Mouse (Mus musculus): ENCODE results near the gene Fam71b. TPM values are rescaled to one million over a fixed set of nuclear protein-coding genes. Genes with fewer than 3 reads are reported as not detected.

Fam71b gene
- total RNA-seq, 1 experiment = not detected

DNA sequence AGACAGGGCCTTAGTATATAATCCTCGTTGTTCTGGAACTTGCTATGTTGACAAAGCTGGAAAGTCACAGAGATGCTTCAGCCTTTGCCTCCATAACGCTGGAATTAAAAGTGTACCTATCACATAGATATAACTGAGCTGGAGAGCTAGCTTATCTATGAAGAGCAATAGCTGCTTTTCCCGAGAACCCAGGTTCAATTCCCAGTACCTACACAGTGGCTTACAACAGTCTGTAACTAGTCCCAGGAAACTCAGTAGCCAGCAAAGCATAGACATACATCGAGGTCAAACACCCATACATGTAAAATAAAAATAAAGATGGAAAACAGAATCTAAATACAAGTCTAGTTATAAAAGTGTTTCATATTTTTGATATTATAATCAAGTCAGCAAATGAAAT lies 2.1 kb downstream of the Fam71b start:
- Histone ChIP-seq H3K36me3 (ENCODE audit: control insufficient read depth, insufficient read depth, low read length, poor library complexity, severe bottlenecking) (no peaks in the 10 kb centered on the region), H3K27ac (ENCODE audit: insufficient read depth, low read depth, low read length, poor library complexity, severe bottlenecking) (no peak overlapping the region), H3K4me3 (ENCODE audit: insufficient read depth in 1 of 2, low read depth in 1 of 2, low read length in 2 of 2, poor library complexity in 1 of 2, severe bottlenecking in 1 of 2) (no peak overlapping the region), H3K9me3 (ENCODE audit: control insufficient read depth, insufficient read depth, low read depth, low read length) (no peaks in the 10 kb centered on the region), H3K9ac (ENCODE audit: insufficient read depth, low read depth, low read length, poor library complexity, severe bottlenecking) (no peak overlapping the region), H3K4me1 (ENCODE audit: control insufficient read depth in 2 of 2, insufficient read depth in 2 of 2, low read length in 2 of 2, poor library complexity in 1 of 2) (peaks cover 0 to 3% of the 10 kb centered on the region in 2 experiments; a peak in 1 of 4 replicates)
- in situ Hi-C loops (cut with MboI; ENCODE audit: low sequenced_read_pairs in 2 of 2, unreplicated experiment in 2 of 2) = no loop called here
- no peak for DNase-seq (ENCODE audit: low read depth, low spot score)
- no peak for TF ChIP-seq CHD2 (IDR thresholded peaks at IDR 0.05; ENCODE audit: low read depth, low read length)
- no peak for TF ChIP-seq MAFK (IDR thresholded peaks at IDR 0.05; ENCODE audit: insufficient read depth, low read depth, low read length)
- no peak for TF ChIP-seq ZC3H11A (IDR thresholded peaks at IDR 0.05; ENCODE audit: borderline replicate concordance, low read depth, low read length)
- TF ChIP-seq HCFC1 (IDR thresholded peaks at IDR 0.05; ENCODE audit: borderline replicate concordance, insufficient read depth, low read length) = no peak
- no peak for TF ChIP-seq ZNF384 (IDR thresholded peaks at IDR 0.05; ENCODE audit: low read depth, low read length)

DNA sequence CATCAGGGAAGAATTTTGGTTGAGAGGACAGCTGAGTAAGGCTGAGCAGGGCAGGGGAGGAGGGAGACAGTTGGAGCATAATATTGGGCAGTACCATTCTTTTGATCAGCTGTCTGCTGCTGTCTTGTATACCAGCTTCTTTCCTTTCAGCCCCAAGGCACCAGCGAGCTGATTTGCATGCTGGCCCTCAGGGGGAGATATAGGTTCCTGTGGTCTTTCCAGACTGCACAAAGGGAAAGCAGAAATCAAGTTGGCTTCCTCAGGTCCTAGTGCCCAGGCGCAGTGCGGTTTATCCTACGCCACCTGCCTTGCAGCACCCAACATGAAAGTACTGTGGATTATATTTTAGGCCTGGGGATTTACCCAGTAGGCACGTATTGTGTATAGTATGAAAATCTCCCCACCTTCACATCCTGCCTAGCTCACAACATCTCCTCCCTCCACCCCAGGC lies 2.6 kb downstream of the Fam71b start:
- Histone ChIP-seq H3K4me3 (ENCODE audit: insufficient read depth in 1 of 2, low read depth in 1 of 2, low read length in 2 of 2, poor library complexity in 1 of 2, severe bottlenecking in 1 of 2) (no peak overlapping the region), H3K4me1 (ENCODE audit: control insufficient read depth in 2 of 2, insufficient read depth in 2 of 2, low read length in 2 of 2, poor library complexity in 1 of 2) (peaks cover 0 to 3% of the 10 kb centered on the region in 2 experiments; a peak in 1 of 4 replicates), H3K36me3 (ENCODE audit: control insufficient read depth, insufficient read depth, low read length, poor library complexity, severe bottlenecking) (no peaks in the 10 kb centered on the region), H3K27ac (ENCODE audit: insufficient read depth, low read depth, low read length, poor library complexity, severe bottlenecking) (no peak overlapping the region), H3K9ac (ENCODE audit: insufficient read depth, low read depth, low read length, poor library complexity, severe bottlenecking) (no peak overlapping the region), H3K9me3 (ENCODE audit: control insufficient read depth, insufficient read depth, low read depth, low read length) (no peaks in the 10 kb centered on the region)
- no peak for DNase-seq (ENCODE audit: low read depth, low spot score)
- in situ Hi-C loops (cut with MboI; ENCODE audit: low sequenced_read_pairs in 2 of 2, unreplicated experiment in 2 of 2) = no loop called here
- no peak for TF ChIP-seq CHD2 (IDR thresholded peaks at IDR 0.05; ENCODE audit: low read depth, low read length)
- no peak for TF ChIP-seq MAFK (IDR thresholded peaks at IDR 0.05; ENCODE audit: insufficient read depth, low read depth, low read length)
- no peak for TF ChIP-seq HCFC1 (IDR thresholded peaks at IDR 0.05; ENCODE audit: borderline replicate concordance, insufficient read depth, low read length)
- no peak for TF ChIP-seq ZC3H11A (IDR thresholded peaks at IDR 0.05; ENCODE audit: borderline replicate concordance, low read depth, low read length)
- TF ChIP-seq ZNF384 (IDR thresholded peaks at IDR 0.05; ENCODE audit: low read depth, low read length) = no peak

DNA sequence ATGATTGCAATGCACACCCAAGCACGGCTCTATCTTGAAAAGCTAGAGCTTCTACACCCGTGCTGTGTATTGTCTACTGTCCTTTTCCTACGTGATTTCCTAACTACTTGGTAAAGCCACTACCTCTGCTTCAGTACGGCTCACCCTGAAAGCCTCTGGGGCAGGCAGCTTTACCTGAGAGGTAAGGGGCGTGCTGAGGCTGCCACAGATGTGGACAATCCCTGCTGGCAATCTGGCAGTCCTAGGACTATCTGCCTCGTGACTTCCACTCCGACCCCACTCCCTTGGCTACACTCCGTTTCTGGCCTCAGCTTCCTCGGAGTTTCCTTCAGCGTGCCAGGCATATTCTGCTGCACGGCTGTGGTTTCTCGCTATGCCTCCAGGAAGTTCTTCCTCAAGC lies 5.2 kb downstream of the Fam71b start:
- no peak overlapping the region for H3K4me3 ChIP-seq (ENCODE audit: insufficient read depth in 1 of 2, low read depth in 1 of 2, low read length in 2 of 2, poor library complexity in 1 of 2, severe bottlenecking in 1 of 2)
- no peak for DNase-seq (ENCODE audit: low read depth, low spot score)
- in situ Hi-C loops (cut with MboI; ENCODE audit: low sequenced_read_pairs in 2 of 2, unreplicated experiment in 2 of 2) = no loop called here
- H3K9me3 ChIP-seq (ENCODE audit: control insufficient read depth, insufficient read depth, low read depth, low read length) = no peaks in the 10 kb centered on the region
- H3K9ac ChIP-seq (ENCODE audit: insufficient read depth, low read depth, low read length, poor library complexity, severe bottlenecking) = no peak overlapping the region
- no peaks in the 10 kb centered on the region for H3K36me3 ChIP-seq (ENCODE audit: control insufficient read depth, insufficient read depth, low read length, poor library complexity, severe bottlenecking)
- no peak overlapping the region for H3K27ac ChIP-seq (ENCODE audit: insufficient read depth, low read depth, low read length, poor library complexity, severe bottlenecking)
- TF ChIP-seq ZNF384 (IDR thresholded peaks at IDR 0.05; ENCODE audit: low read depth, low read length) = no peak
- no peak for TF ChIP-seq ZC3H11A (IDR thresholded peaks at IDR 0.05; ENCODE audit: borderline replicate concordance, low read depth, low read length)
- no peak for TF ChIP-seq MAFK (IDR thresholded peaks at IDR 0.05; ENCODE audit: insufficient read depth, low read depth, low read length)
- TF ChIP-seq CHD2 (IDR thresholded peaks at IDR 0.05; ENCODE audit: low read depth, low read length) = no peak
- TF ChIP-seq HCFC1 (IDR thresholded peaks at IDR 0.05; ENCODE audit: borderline replicate concordance, insufficient read depth, low read length) = no peak
- H3K4me1 ChIP-seq (ENCODE audit: control insufficient read depth in 2 of 2, insufficient read depth in 2 of 2, low read length in 2 of 2, poor library complexity in 1 of 2) = no peaks in the 10 kb centered on the region

DNA sequence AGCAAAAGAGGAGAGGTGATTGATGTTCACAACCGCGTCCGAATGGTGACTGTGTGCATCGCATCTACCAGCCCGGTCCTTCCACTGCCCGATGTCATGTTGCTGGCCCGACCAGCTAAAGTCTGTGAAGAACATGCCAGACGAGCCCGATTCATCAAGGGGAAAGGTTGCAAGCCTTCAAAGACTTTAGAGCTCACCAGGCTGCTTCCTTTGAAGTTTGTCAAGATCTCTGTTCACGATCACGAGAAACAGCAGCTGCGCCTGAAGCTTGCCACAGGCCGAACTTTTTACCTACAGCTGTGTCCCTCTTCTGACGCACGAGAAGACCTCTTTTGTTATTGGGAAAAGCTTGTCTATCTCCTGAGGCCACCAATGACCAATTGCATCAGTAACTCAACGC lies 8.6 kb downstream of the Fam71b start:
- in situ Hi-C loops (cut with MboI; ENCODE audit: low sequenced_read_pairs in 2 of 2, unreplicated experiment in 2 of 2) = no loop called here
- no peak for DNase-seq (ENCODE audit: low read depth, low spot score)

DNA sequence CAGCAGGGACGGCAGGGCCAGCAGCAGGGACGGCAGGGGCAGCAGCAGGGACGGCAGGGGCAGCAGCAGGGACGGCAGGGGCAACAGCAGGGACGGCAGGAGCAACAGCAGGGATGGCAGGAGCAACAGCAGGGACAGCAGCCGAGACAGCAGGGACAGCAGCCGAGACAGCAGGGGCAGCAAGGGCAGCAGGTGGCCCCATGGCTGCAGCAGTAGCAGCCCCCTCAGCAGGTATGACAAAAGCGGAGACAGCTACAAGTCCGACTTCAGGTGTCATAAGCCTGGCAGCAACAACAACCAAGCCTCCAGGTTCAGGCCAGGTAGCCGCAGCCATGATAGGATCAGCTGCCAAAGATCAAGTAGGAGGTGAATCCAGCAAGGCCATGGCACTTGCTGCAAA lies 10.4 kb downstream of the Fam71b start:
- Histone ChIP-seq H3K4me1 (ENCODE audit: control insufficient read depth in 2 of 2, insufficient read depth in 2 of 2, low read length in 2 of 2, poor library complexity in 1 of 2) (peaks cover 0 to 7% of the 10 kb centered on the region in 2 experiments; a peak in 2 of 4 replicates), H3K9ac (ENCODE audit: insufficient read depth, low read depth, low read length, poor library complexity, severe bottlenecking) (no peak overlapping the region), H3K9me3 (ENCODE audit: control insufficient read depth, insufficient read depth, low read depth, low read length) (no peaks in the 10 kb centered on the region), H3K36me3 (ENCODE audit: control insufficient read depth, insufficient read depth, low read length, poor library complexity, severe bottlenecking) (peaks cover 2% of the 10 kb centered on the region; the same call in 1 of the 2 replicates), H3K27ac (ENCODE audit: insufficient read depth, low read depth, low read length, poor library complexity, severe bottlenecking) (no peak overlapping the region), H3K4me3 (ENCODE audit: insufficient read depth in 1 of 2, low read depth in 1 of 2, low read length in 2 of 2, poor library complexity in 1 of 2, severe bottlenecking in 1 of 2) (no peak overlapping the region)
- in situ Hi-C loops (cut with MboI; ENCODE audit: low sequenced_read_pairs in 2 of 2, unreplicated experiment in 2 of 2) = no loop called here
- no peak for TF ChIP-seq HCFC1 (IDR thresholded peaks at IDR 0.05; ENCODE audit: borderline replicate concordance, insufficient read depth, low read length)
- DNase-seq (ENCODE audit: low read depth, low spot score) = no peak

More for the DNA sequence above, 8.6 kb downstream of the Fam71b start:
- no peak overlapping the region for H3K4me3 ChIP-seq (ENCODE audit: insufficient read depth in 1 of 2, low read depth in 1 of 2, low read length in 2 of 2, poor library complexity in 1 of 2, severe bottlenecking in 1 of 2)
- no peak overlapping the region for H3K27ac ChIP-seq (ENCODE audit: insufficient read depth, low read depth, low read length, poor library complexity, severe bottlenecking)
- H3K9me3 ChIP-seq (ENCODE audit: control insufficient read depth, insufficient read depth, low read depth, low read length) = no peaks in the 10 kb centered on the region
- H3K36me3 ChIP-seq (ENCODE audit: control insufficient read depth, insufficient read depth, low read length, poor library complexity, severe bottlenecking) = no peaks in the 10 kb centered on the region
- no peak overlapping the region for H3K9ac ChIP-seq (ENCODE audit: insufficient read depth, low read depth, low read length, poor library complexity, severe bottlenecking)
- H3K4me1 ChIP-seq (ENCODE audit: control insufficient read depth in 2 of 2, insufficient read depth in 2 of 2, low read length in 2 of 2, poor library complexity in 1 of 2) = peaks cover 0 to 3% of the 10 kb centered on the region in 2 experiments; a peak in 1 of 4 replicates
- TF ChIP-seq HCFC1 (IDR thresholded peaks at IDR 0.05; ENCODE audit: borderline replicate concordance, insufficient read depth, low read length) (no peak), MAFK (IDR thresholded peaks at IDR 0.05; ENCODE audit: insufficient read depth, low read depth, low read length) (no peak), CHD2 (IDR thresholded peaks at IDR 0.05; ENCODE audit: low read depth, low read length) (no peak), ZC3H11A (IDR thresholded peaks at IDR 0.05; ENCODE audit: borderline replicate concordance, low read depth, low read length) (no peak)
